Mouse (Mus musculus) midbrain, embryonic 14.5 days (tissue): ENCODE measurements around the gene Nek11. TPM values are rescaled to one million over a fixed set of nuclear protein-coding genes. Genes with fewer than 3 reads are reported as not detected.
"Not testable (repeated sequence)": the region's sequence is repeated elsewhere in the genome, so short reads cannot be mapped to it uniquely, and the experiment has no call there.

ENCODE experiments used
- ATAC-seq: fragments of 200-750 bp; cut with Nextera tagmentation; 2 replicates; pipeline ENCODE4 v1.8.0; 2017; ENCODE audit warnings: moderate number of reproducible peaks, moderate library complexity; ENCODE audit not compliant: low FRiP score, low TSS enrichment
- DNase-seq: peaks from one replicate; pipeline ENCODE4 v3.0.0-alpha.2; 2015
- H3K27ac ChIP-seq: fragments of 300-500 bp; sonication (generic); replicated peaks from 2 replicates; pipeline ENCODE4 v1.5.1; 2014; ENCODE audit warnings: mild to moderate bottlenecking, low read depth, low read length, moderate library complexity
- H3K27me3 ChIP-seq: fragments of 300-500 bp; sonication (generic); 2 replicates; pipeline ENCODE4 v1.6.1; 2014; ENCODE audit warnings: low read length, control low read depth, mixed read lengths; ENCODE audit not compliant: control insufficient read depth, insufficient read depth
- H3K36me3 ChIP-seq: fragments of 300-500 bp; sonication (generic); 2 replicates; pipeline ENCODE4 v1.6.1; 2014; ENCODE audit warnings: low read length, control low read depth; ENCODE audit not compliant: control insufficient read depth, insufficient read depth
- H3K4me1 ChIP-seq: fragments of 300-500 bp; sonication (generic); 2 replicates; pipeline ENCODE4 v1.6.1; 2014; ENCODE audit warnings: mild to moderate bottlenecking, antibody characterized with exemption, low read length, control low read depth; ENCODE audit not compliant: control insufficient read depth, insufficient read depth
- H3K4me2 ChIP-seq: fragments of 300-500 bp; sonication (generic); 2 replicates; pipeline ENCODE4 v1.6.1; 2014; ENCODE audit warnings: mild to moderate bottlenecking, low read length, moderate library complexity
- H3K4me3 ChIP-seq: fragments of 300-500 bp; sonication (generic); replicated peaks from 2 replicates; pipeline ENCODE4 v1.5.1; 2014; ENCODE audit warnings: low read depth, low read length
- H3K9ac ChIP-seq: fragments of 300-500 bp; sonication (generic); replicated peaks from 2 replicates; pipeline ENCODE4 v1.6.1; 2014; ENCODE audit warnings: mild to moderate bottlenecking, low read length, moderate library complexity
- H3K9me3 ChIP-seq: fragments of 300-500 bp; sonication (generic); 2 replicates; pipeline ENCODE4 v1.6.1; 2016; ENCODE audit warnings: low read length, control low read depth, mixed read lengths; ENCODE audit not compliant: control insufficient read depth
- WGBS: fragments of 180-500 bp; shearing (Covaris S2); extraction: QIAGEN DNeasy Blood & Tissue Kit; methylation state at CpG from one replicate; pipeline ENCODE4 v1.1.7; 2014; 5-methylcytosine and 5-hydroxymethylcytosine counted together
- polyA plus RNA-seq: library from polyadenylated mRNA; unstranded; fragments of >200 nt; fragmentation: Nextera tagmentation; extraction: Ambion mirVana; gene quantifications from 2 replicates; pipeline ENCODE4 v1.2.1, GENCODE M21; 2014

The Nek11 gene
- polyA plus RNA-seq, 1 experiment from 2014 or later: 3.1 TPM

- H3K4me1 ChIP-seq: no peaks in the 10 kb centered on the region
- no peaks in the 10 kb centered on the region for H3K9me3 ChIP-seq
- H3K36me3 ChIP-seq: no peaks in the 10 kb centered on the region
- H3K27ac ChIP-seq: no peak overlapping the region
- WGBS: 81% methylated on average over 3 of the region's 3 CpGs
- ATAC-seq: no peak
- H3K9ac ChIP-seq: no peak overlapping the region
- H3K4me2 ChIP-seq: no peak overlapping the region
- H3K27me3 ChIP-seq: no peaks in the 10 kb centered on the region
- no peak for DNase-seq
- H3K4me3 ChIP-seq: no peak overlapping the region
Observed at GRCm38 (mm10) chr9:105182392-105182791, 212.9 kb downstream of the Nek11 start.

- H3K4me3 ChIP-seq: no peak within 1 kb of the TSS
- H3K36me3 ChIP-seq: no peaks in the 10 kb centered on the region
- DNase-seq (no peak), ATAC-seq (no peak)
- H3K27me3 ChIP-seq: no peaks in the 10 kb centered on the region
- 89% methylated on average over 6 of the region's 6 CpGs for WGBS
- no peaks in the 10 kb centered on the region for H3K9me3 ChIP-seq
- no peak within 1 kb of the TSS for H3K27ac ChIP-seq
- no peaks in the 10 kb centered on the region for H3K4me1 ChIP-seq
- no peak within 1 kb of the TSS for H3K4me2 ChIP-seq
- no peak within 1 kb of the TSS for H3K9ac ChIP-seq
Observed at GRCm38 (mm10) chr9:105144992-105145391, 250.3 kb downstream of the Nek11 start, which contains the start of gene 1700080E11Rik. Gene 1700080E11Rik (minus strand): TSS chr9:105145092.

- H3K9me3 ChIP-seq: no peaks in the 10 kb centered on the region
- DNase-seq: no peak
- no peak overlapping the region for H3K9ac ChIP-seq
- H3K4me3 ChIP-seq: no peak overlapping the region
- H3K36me3 ChIP-seq: no peaks in the 10 kb centered on the region
- no peak for ATAC-seq
- WGBS: 83% methylated on average over 6 of the region's 6 CpGs
- H3K27ac ChIP-seq: no peak overlapping the region
- H3K27me3 ChIP-seq: no peaks in the 10 kb centered on the region
- no peak overlapping the region for H3K4me2 ChIP-seq
- no peaks in the 10 kb centered on the region for H3K4me1 ChIP-seq
Observed at GRCm38 (mm10) chr9:105139204-105139603, 256.1 kb downstream of the Nek11 start.

GRCm38 (mm10) chr9:105136404-105136803 lies 258.9 kb downstream of the Nek11 start:
- Histone ChIP-seq H3K36me3 (no peaks in the 10 kb centered on the region), H3K27me3 (no peaks in the 10 kb centered on the region), H3K27ac (no peak overlapping the region), H3K9ac (no peak overlapping the region), H3K4me2 (no peak overlapping the region), H3K4me3 (no peak overlapping the region), H3K4me1 (peaks cover 5% of the 10 kb centered on the region; the same call in 1 of the 2 replicates), H3K9me3 (no peaks in the 10 kb centered on the region)
- 27% methylated on average over 1 of the region's 1 CpGs for WGBS
- no peak for DNase-seq
- ATAC-seq: no peak

GRCm38 (mm10) chr9:105134536-105134935 lies 260.8 kb downstream of the Nek11 start:
- no peak overlapping the region for H3K4me2 ChIP-seq
- ATAC-seq (no peak), DNase-seq (no peak)
- H3K9me3 ChIP-seq: no peaks in the 10 kb centered on the region
- no peak overlapping the region for H3K4me3 ChIP-seq
- H3K9ac ChIP-seq: no peak overlapping the region
- no peaks in the 10 kb centered on the region for H3K36me3 ChIP-seq
- peaks cover 19% of the 10 kb centered on the region for H3K4me1 ChIP-seq
- no peaks in the 10 kb centered on the region for H3K27me3 ChIP-seq
- no peak overlapping the region for H3K27ac ChIP-seq
- WGBS: 88% methylated on average over 5 of the region's 5 CpGs

- H3K27me3 ChIP-seq: no peaks in the 10 kb centered on the region
- 24% methylated on average over 5 of the region's 5 CpGs for WGBS
- H3K9ac ChIP-seq: peak overlapping the region; percentile 70; the same call in 1 of the 2 replicates
- no peaks in the 10 kb centered on the region for H3K36me3 ChIP-seq
- ATAC-seq: peak; percentile 28
- no peaks in the 10 kb centered on the region for H3K9me3 ChIP-seq
- peaks cover 19% of the 10 kb centered on the region for H3K4me1 ChIP-seq
- peak overlapping the region; percentile 91 for H3K27ac ChIP-seq
- peak overlapping the region; percentile 75 for H3K4me2 ChIP-seq
- peak overlapping the region; percentile 64 for H3K4me3 ChIP-seq
- DNase-seq: no peak
Observed at GRCm38 (mm10) chr9:105132002-105132367, 263.3 kb downstream of the Nek11 start.

GRCm38 (mm10) chr9:105131253-105132001 lies 263.9 kb downstream of the Nek11 start, which contains the start of gene Nudt16:
Gene Nudt16 (minus strand): TSS chr9:105131824.
- peak within 1 kb of the TSS; percentile 70 for H3K9ac ChIP-seq
- DNase-seq: peak; percentile 97
- WGBS: under 1% methylated on average over 60 of the region's 60 CpGs
- peak within 1 kb of the TSS; percentile 91 for H3K27ac ChIP-seq
- H3K4me2 ChIP-seq: peak within 1 kb of the TSS; percentile 75
- H3K36me3 ChIP-seq: no peaks in the 10 kb centered on the region
- H3K4me3 ChIP-seq: peak within 1 kb of the TSS; percentile 64
- no peaks in the 10 kb centered on the region for H3K9me3 ChIP-seq
- ATAC-seq: peak; percentile 98
- peaks cover 19% of the 10 kb centered on the region for H3K4me1 ChIP-seq
- no peaks in the 10 kb centered on the region for H3K27me3 ChIP-seq

- no peak overlapping the region for H3K27ac ChIP-seq
- DNase-seq (no peak), ATAC-seq (no peak)
- no peak overlapping the region for H3K4me3 ChIP-seq
- peak overlapping the region; percentile 75 for H3K4me2 ChIP-seq
- WGBS: 95% methylated on average over 8 of the region's 8 CpGs
- H3K9me3 ChIP-seq: no peaks in the 10 kb centered on the region
- no peaks in the 10 kb centered on the region for H3K36me3 ChIP-seq
- H3K9ac ChIP-seq: no peak overlapping the region
- no peaks in the 10 kb centered on the region for H3K27me3 ChIP-seq
- H3K4me1 ChIP-seq: peaks cover 19% of the 10 kb centered on the region
Observed at GRCm38 (mm10) chr9:105130331-105130730, 265.0 kb downstream of the Nek11 start.

- H3K4me2 ChIP-seq, DNase-seq, H3K9ac ChIP-seq, H3K36me3 ChIP-seq, ATAC-seq, H3K27me3 ChIP-seq, H3K9me3 ChIP-seq, H3K4me1 ChIP-seq, H3K4me3 ChIP-seq, H3K27ac ChIP-seq: not testable (repeated sequence)
- WGBS: 80% methylated on average over 3 of the region's 3 CpGs
Observed at GRCm38 (mm10) chr9:105125206-105125605, 270.1 kb downstream of the Nek11 start.
